Mouse (Mus musculus) MEL (cell line): Measurements from ENCODE around the gene S100a10.

Experiments
- CTCF ChIP-seq, 3 experiments: IDR thresholded peaks in 2 of 3; conservative IDR thresholded peaks in 1 of 3; 2 replicates each; pipeline ENCODE4 v1.5.1; 2011 to 2012; ENCODE audit warnings: low read length in 3 of 3, low read depth in 2 of 3, mild to moderate bottlenecking in 2 of 3, improper control_type of control experiment in 1 of 3, inconsistent platforms in 1 of 3, mixed read lengths in 1 of 3, moderate library complexity in 1 of 3; ENCODE audit not compliant: control insufficient read depth in 1 of 3, insufficient read depth in 1 of 3, poor library complexity in 1 of 3, severe bottlenecking in 1 of 3
- MYC ChIP-seq: IDR thresholded peaks from 2 replicates; pipeline ENCODE4 v1.6.1; 2011; ENCODE audit warnings: low read depth, mild to moderate bottlenecking, low read length, improper control_type of control experiment, moderate library complexity
- SMC3 ChIP-seq: IDR thresholded peaks from 2 replicates; pipeline ENCODE4 v1.6.1; 2011; ENCODE audit warnings: low read depth, low read length, improper control_type of control experiment
- ZKSCAN1 ChIP-seq: IDR thresholded peaks from 2 replicates; pipeline ENCODE4 v1.6.1; 2012; ENCODE audit warnings: low read depth, mild to moderate bottlenecking, inconsistent platforms, low read length, improper control_type of control experiment, moderate library complexity

DNA sequence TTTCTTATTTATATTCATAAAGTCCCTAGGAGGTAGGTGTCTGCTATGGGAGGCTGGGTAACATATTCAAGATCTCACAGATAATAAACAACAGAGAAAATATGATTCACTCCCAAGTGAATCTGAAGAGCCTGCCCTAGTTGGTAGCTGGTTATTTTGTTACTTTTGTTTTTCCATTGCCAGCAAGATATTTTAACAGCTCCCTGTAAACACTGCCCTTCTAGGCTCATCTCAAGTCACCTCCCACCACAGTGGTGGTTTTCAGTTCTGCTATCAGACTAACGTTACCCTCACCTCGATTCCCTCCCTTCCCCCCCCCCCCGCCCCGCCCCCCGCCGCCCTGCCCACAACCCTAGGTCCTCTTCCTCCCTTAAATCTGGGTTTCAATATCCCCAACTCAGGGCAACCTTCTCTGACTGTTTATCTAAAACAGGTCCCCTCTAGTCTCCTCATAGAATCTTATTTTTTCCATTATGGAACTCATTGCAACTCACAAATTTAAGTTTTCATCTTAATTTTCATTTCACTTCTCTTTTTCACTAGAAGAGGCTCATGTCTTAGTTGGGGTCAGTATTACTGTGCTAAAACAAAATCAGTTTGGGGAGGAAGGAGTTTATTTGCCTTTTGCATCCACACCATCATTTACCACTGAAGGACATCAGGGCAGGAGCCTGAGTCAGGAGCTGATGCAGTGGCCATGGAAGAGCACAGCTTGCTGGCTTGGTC lies 6.2 kb upstream of the S100a10 start:
- TF ChIP-seq CTCF (IDR thresholded peaks at IDR 0.05 in 2 of 3, conservative IDR thresholded peaks at IDR 0.05 in 1 of 3; ENCODE audit: control insufficient read depth in 1 of 3, insufficient read depth in 1 of 3, low read depth in 2 of 3, low read length in 3 of 3, poor library complexity in 1 of 3, severe bottlenecking in 1 of 3) (no peak), ZKSCAN1 (no peak), MYC (no peak), SMC3 (no peak)
